Mouse (Mus musculus): ENCODE measurements around the gene Pcyt1b. TPM values are rescaled to one million over a fixed set of nuclear protein-coding genes. Genes with fewer than 3 reads are reported as not detected.

The Pcyt1b gene
- polyA plus RNA-seq, 2 experiments = 4.8 to 8.3 TPM

DNA sequence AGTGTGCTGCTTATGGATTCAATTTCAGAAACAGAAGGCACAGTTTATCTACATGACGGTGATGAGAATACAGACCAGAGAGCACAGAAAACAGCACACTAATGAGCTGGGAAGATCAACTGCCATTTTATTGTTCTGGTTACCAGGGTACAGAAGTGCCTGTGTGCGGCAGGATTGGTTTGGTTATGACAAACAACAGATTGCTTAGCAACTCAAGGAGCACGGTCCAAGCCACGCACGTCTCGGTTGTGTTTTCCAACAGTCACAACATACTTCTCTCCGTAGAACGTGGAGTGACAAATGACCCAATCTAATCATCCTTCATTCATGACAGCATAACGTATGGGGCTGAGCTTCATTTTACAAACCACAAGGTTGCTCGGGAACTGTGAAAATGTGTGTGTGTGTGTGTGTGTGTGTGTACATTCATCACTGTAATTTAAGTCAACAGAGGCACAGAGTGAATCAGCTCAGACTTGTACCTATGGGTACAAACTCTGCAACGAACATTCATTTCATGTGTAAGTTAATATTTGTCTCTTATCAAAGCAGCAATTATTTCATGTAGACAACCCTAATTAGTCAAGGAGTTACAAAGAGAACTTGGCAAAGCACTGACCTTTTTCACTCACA is 100.7 kb downstream of the Pcyt1b start:
- ATAC-seq (ENCODE audit: insufficient read depth) = no peak
- WGBS (ENCODE audit: insufficient replicate concordance) = 69% methylated on average over 11 of the region's 11 CpGs

DNA sequence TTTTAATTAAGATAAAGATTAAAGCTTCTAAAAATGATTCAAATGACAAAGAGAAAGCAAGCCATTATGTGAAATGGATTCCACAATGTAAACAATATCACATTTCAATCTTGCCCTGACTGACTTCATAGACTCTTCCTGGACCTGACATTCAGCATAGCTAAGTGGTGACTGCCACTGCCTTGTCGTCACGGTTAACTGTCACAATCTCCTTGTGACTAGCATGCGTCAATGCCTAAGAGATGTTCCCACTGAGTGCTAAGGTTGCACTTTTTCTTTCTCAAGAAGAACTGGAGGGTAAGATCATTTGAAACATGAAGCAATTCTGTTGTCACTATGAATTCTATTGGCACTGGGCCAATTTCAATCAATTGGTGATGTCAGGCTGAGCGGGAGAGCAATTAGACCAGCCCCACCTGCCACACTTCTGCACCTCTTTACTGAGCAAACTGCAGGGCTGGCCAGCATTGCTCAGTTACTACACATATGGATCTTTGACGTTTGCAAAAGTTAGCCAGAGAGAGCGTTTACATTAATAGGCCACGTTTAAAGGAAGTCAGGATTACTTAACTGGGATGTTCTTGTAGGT is 102.3 kb downstream of the Pcyt1b start:
- Histone ChIP-seq H3K4me2 (ENCODE audit: low read depth) (no peak overlapping the region), H3K9ac (replicated peaks) (no peak overlapping the region), H3K9me3 (ENCODE audit: control insufficient read depth, low read length) (no peaks in the 10 kb centered on the region), H3K27ac (no peak overlapping the region), H3K4me1 (replicated peaks; ENCODE audit: control insufficient read depth in 2 of 2, insufficient read depth in 2 of 2, low read length in 1 of 2) (no peaks in the 10 kb centered on the region), H3K27me3 (ENCODE audit: control insufficient read depth, insufficient read depth, low read length) (no peaks in the 10 kb centered on the region), H3K36me3 (replicated peaks; ENCODE audit: control insufficient read depth, insufficient read depth, low read depth) (no peaks in the 10 kb centered on the region), H3K4me3 (ENCODE audit: insufficient read depth in 1 of 2, low read depth in 2 of 2, low read length in 2 of 2) (no peak overlapping the region)
- DNase-seq (ENCODE audit: low read depth in 3 of 3, low spot score in 3 of 3) (no peak), ATAC-seq (ENCODE audit: insufficient read depth) (no peak)
- 58% methylated on average over 7 of the region's 7 CpGs for WGBS (ENCODE audit: insufficient replicate concordance)
- TF ChIP-seq CTCF (IDR thresholded peaks at IDR 0.05; ENCODE audit: low read depth) = no peak
- no peak for TF ChIP-seq EP300 (IDR thresholded peaks at IDR 0.05; ENCODE audit: low read depth)

More for the DNA sequence above, 100.7 kb downstream of the Pcyt1b start:
- H3K27me3 ChIP-seq (ENCODE audit: control insufficient read depth, insufficient read depth, low read length) = no peaks in the 10 kb centered on the region
- no peaks in the 10 kb centered on the region for H3K36me3 ChIP-seq (replicated peaks; ENCODE audit: control insufficient read depth, insufficient read depth, low read depth)
- DNase-seq (ENCODE audit: low read depth in 3 of 3, low spot score in 3 of 3) = no peak
- H3K4me2 ChIP-seq (ENCODE audit: low read depth) = no peak overlapping the region
- TF ChIP-seq CTCF (IDR thresholded peaks at IDR 0.05; ENCODE audit: low read depth) = no peak
- TF ChIP-seq EP300 (IDR thresholded peaks at IDR 0.05; ENCODE audit: low read depth) = no peak
- no peak overlapping the region for H3K27ac ChIP-seq
- no peaks in the 10 kb centered on the region for H3K9me3 ChIP-seq (ENCODE audit: control insufficient read depth, low read length)
- peaks cover 9% of the 10 kb centered on the region in 2 experiments for H3K4me1 ChIP-seq (replicated peaks; ENCODE audit: control insufficient read depth in 2 of 2, insufficient read depth in 2 of 2, low read length in 1 of 2)
- H3K9ac ChIP-seq (replicated peaks) = no peak overlapping the region
- no peak overlapping the region for H3K4me3 ChIP-seq (ENCODE audit: insufficient read depth in 1 of 2, low read depth in 2 of 2, low read length in 2 of 2)

DNA sequence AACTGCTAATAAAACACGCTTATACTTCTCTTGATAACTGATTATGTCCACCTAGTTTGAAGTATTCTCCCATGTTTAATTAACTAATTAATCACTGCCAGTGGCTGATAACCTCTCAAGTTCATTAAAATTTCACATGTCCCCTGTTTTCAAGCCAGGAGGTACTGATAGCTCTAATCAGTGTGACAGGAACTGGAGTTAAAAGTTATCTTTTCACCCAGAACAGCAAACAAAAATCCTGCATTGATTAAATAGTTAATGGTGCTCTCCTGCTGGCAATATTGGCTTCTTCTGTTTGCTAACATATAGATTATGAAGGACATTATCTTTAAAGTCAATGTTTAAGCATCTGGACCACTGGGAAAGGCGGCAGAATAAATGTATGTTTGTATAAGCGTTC is 106.1 kb downstream of the Pcyt1b start:
- no peaks in the 10 kb centered on the region for H3K4me1 ChIP-seq (replicated peaks; ENCODE audit: control insufficient read depth in 2 of 2, insufficient read depth in 2 of 2, low read length in 1 of 2)
- ATAC-seq (ENCODE audit: insufficient read depth) (no peak), DNase-seq (ENCODE audit: low read depth in 3 of 3, low spot score in 3 of 3) (no peak)
- no peaks in the 10 kb centered on the region for H3K27me3 ChIP-seq (ENCODE audit: control insufficient read depth, insufficient read depth, low read length)
- H3K9ac ChIP-seq (replicated peaks) = no peak overlapping the region
- no peak overlapping the region for H3K27ac ChIP-seq
- TF ChIP-seq EP300 (IDR thresholded peaks at IDR 0.05; ENCODE audit: low read depth) (no peak), CTCF (IDR thresholded peaks at IDR 0.05; ENCODE audit: low read depth) (no peak)
- no peak overlapping the region for H3K4me3 ChIP-seq (ENCODE audit: insufficient read depth in 1 of 2, low read depth in 2 of 2, low read length in 2 of 2)
- H3K9me3 ChIP-seq (ENCODE audit: control insufficient read depth, low read length) = no peaks in the 10 kb centered on the region
- no peak overlapping the region for H3K4me2 ChIP-seq (ENCODE audit: low read depth)
- WGBS (ENCODE audit: insufficient replicate concordance) = 76% methylated on average over 3 of the region's 3 CpGs
- no peaks in the 10 kb centered on the region for H3K36me3 ChIP-seq (replicated peaks; ENCODE audit: control insufficient read depth, insufficient read depth, low read depth)

DNA sequence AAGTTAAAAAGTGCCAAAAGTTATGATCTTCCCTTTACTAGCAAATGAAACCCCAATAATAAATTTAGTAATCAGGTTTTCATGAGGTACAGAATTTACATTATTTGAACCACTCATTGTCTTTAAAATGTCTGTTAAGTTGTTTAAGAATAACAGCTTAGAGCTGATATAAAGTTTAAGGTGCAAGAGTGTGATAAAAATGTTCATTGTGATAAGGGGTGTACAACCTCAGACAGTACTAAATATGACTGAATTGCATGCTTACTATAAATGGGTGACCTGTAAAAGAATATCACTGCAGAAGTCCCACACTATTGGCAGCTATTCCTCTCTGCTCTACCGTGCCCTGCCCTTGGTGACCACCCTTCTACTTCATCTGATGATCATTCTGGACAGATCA is 134.9 kb downstream of the Pcyt1b start:
- DNase-seq (ENCODE audit: low read depth in 3 of 3, low spot score in 3 of 3) (peak in 1 of 3 experiments; percentile 3), ATAC-seq (ENCODE audit: insufficient read depth) (peak; percentile 39; the same call in 1 of the 2 replicates)
- H3K27me3 ChIP-seq (ENCODE audit: control insufficient read depth, insufficient read depth, low read length) = no peaks in the 10 kb centered on the region
- TF ChIP-seq EP300 (IDR thresholded peaks at IDR 0.05; ENCODE audit: low read depth) = peak; percentile 32
- TF ChIP-seq CTCF (IDR thresholded peaks at IDR 0.05; ENCODE audit: low read depth) = no peak
- H3K27ac ChIP-seq = no peak overlapping the region
- no peak overlapping the region for H3K9ac ChIP-seq (replicated peaks)
- 25% methylated on average over 1 of the region's 1 CpGs for WGBS (ENCODE audit: insufficient replicate concordance)
- H3K36me3 ChIP-seq (replicated peaks; ENCODE audit: control insufficient read depth, insufficient read depth, low read depth) = no peaks in the 10 kb centered on the region
- no peak overlapping the region for H3K4me2 ChIP-seq (ENCODE audit: low read depth)
- no peak overlapping the region for H3K4me3 ChIP-seq (ENCODE audit: insufficient read depth in 1 of 2, low read depth in 2 of 2, low read length in 2 of 2)
- no peaks in the 10 kb centered on the region for H3K9me3 ChIP-seq (ENCODE audit: control insufficient read depth, low read length)
- H3K4me1 ChIP-seq (replicated peaks; ENCODE audit: control insufficient read depth in 2 of 2, insufficient read depth in 2 of 2, low read length in 1 of 2) = no peaks in the 10 kb centered on the region; a peak in 1 of 4 replicates

DNA sequence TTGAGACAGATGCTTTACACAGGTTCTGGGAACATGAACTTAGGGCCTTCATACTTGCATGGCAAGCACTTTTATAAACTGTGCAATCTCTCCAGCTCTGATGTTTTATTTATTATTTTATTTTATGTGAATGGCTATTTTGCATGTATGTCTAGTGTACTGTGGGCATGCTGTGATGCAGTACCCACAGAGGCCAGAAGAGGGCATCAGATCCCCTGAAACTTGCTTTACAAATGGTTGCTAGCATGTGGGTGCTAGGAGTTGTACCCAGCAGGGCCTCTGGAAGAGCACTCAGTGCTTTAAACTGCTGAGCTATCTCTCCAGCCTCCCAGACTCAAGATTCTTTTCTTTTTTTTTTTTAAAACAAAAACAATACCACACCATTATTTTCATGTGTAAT is 138.5 kb downstream of the Pcyt1b start:
- no peak overlapping the region for H3K9ac ChIP-seq (replicated peaks)
- H3K27ac ChIP-seq = no peak overlapping the region
- no peak for ATAC-seq (ENCODE audit: insufficient read depth)
- H3K4me2 ChIP-seq (ENCODE audit: low read depth) = no peak overlapping the region
- peak; percentile 9 to 19 (median 16) for DNase-seq (ENCODE audit: low read depth in 3 of 3, low spot score in 3 of 3)
- no peak overlapping the region for H3K4me3 ChIP-seq (ENCODE audit: insufficient read depth in 1 of 2, low read depth in 2 of 2, low read length in 2 of 2)
- TF ChIP-seq CTCF (IDR thresholded peaks at IDR 0.05; ENCODE audit: low read depth) (peak; percentile 78), EP300 (IDR thresholded peaks at IDR 0.05; ENCODE audit: low read depth) (no peak)
- no peaks in the 10 kb centered on the region; a peak in 1 of 4 replicates for H3K4me1 ChIP-seq (replicated peaks; ENCODE audit: control insufficient read depth in 2 of 2, insufficient read depth in 2 of 2, low read length in 1 of 2)
- H3K36me3 ChIP-seq (replicated peaks; ENCODE audit: control insufficient read depth, insufficient read depth, low read depth) = no peaks in the 10 kb centered on the region
- no peaks in the 10 kb centered on the region for H3K27me3 ChIP-seq (ENCODE audit: control insufficient read depth, insufficient read depth, low read length)
- H3K9me3 ChIP-seq (ENCODE audit: control insufficient read depth, low read length) = no peaks in the 10 kb centered on the region

Other genes with a start within 250 kb of the Pcyt1b start
- 3.9 and 6.7 TPM in 2 replicates for gene Pola1, start 22.7 kb upstream of the Pcyt1b start, polyA plus RNA-seq (2012; rRNA removed)
- gene Pola1, start 22.7 kb upstream of the Pcyt1b start, polyA plus RNA-seq (2014; fragmentation: Nextera tagmentation; extraction: Ambion mirVana) = 14.3 and 15.3 TPM in 2 replicates
- 9.1 and 12.4 TPM in 2 replicates for gene Pdk3, start 177.3 kb downstream of the Pcyt1b start, polyA plus RNA-seq (2012; rRNA removed)
- gene Pdk3, start 177.3 kb downstream of the Pcyt1b start, polyA plus RNA-seq (2014; fragmentation: Nextera tagmentation; extraction: Ambion mirVana) = 33.2 and 38.3 TPM in 2 replicates